Mouse (Mus musculus): ENCODE data around the gene 4930522L14Rik. TPM values are rescaled to one million over a fixed set of nuclear protein-coding genes. Genes with fewer than 3 reads are reported as not detected.
"Not testable (repeated sequence)": the region's sequence is repeated elsewhere in the genome, so short reads cannot be mapped to it uniquely, and the experiment has no call there.

The 4930522L14Rik gene
- total and polyA plus RNA-seq, 2 experiments from 2014 or later = 2.5 to 3.3 TPM

DNA sequence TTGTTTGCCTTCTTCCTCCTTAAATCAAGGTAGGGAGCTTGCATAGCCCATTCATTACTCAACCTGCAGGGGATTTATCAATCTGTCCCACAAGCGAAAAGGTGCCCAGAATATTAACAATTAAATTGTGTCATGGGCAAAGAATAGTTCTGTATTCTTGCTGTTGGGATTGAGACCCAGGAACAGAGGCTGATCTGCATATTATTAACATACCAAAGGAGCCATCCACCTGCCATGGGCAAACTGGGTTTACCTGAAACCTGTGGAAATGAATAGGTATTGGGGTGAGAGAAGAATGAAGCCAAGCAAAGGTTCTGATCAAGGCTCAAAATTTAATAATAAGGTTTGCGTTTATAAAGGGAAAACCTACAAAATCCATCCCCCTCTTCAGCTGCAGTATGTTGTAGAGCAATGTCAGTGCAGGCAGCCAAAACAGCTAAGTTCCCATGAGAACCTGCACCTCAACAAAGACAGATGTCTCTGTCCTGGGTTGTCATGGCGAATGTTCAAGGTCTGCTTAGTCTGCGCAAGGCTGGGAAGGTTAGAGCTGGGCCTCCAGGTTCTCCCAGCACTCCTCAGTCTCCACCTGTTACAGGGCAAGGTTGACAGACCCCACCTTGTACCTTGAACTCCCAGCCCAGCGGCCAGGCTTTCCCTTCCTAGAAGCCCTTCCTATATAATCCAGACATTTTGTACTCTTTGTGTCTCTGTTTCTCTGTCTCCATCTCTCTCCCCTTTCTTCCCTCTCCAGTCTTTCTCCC lies 60.3 kb downstream of the 4930522L14Rik start:
- H3K4me1 ChIP-seq (ENCODE audit: insufficient read depth, low read length); DNase-seq (ENCODE audit: low spot score); H3K27ac ChIP-seq (ENCODE audit: low read depth, low read length); ATAC-seq (ENCODE audit: low FRiP score); H3K9me3 ChIP-seq (ENCODE audit: low read length); H3K36me3 ChIP-seq (ENCODE audit: insufficient read depth, low read length); H3K27me3 ChIP-seq (ENCODE audit: insufficient read depth, low read length): not testable (repeated sequence)
- peak overlapping the region; percentile 46 for H3K4me3 ChIP-seq (ENCODE audit: low read depth, low read length)
- peak overlapping the region; percentile 57 for H3K4me2 ChIP-seq (ENCODE audit: low read depth, low read length, poor library complexity, severe bottlenecking)
- H3K9ac ChIP-seq (replicated peaks; ENCODE audit: low read length, poor library complexity, severe bottlenecking) = 0 out of 2 replicates have a peak overlapping the region, but pooled peaks have one; percentile 24
- WGBS = 62% methylated on average over 5 of the region's 5 CpGs

DNA sequence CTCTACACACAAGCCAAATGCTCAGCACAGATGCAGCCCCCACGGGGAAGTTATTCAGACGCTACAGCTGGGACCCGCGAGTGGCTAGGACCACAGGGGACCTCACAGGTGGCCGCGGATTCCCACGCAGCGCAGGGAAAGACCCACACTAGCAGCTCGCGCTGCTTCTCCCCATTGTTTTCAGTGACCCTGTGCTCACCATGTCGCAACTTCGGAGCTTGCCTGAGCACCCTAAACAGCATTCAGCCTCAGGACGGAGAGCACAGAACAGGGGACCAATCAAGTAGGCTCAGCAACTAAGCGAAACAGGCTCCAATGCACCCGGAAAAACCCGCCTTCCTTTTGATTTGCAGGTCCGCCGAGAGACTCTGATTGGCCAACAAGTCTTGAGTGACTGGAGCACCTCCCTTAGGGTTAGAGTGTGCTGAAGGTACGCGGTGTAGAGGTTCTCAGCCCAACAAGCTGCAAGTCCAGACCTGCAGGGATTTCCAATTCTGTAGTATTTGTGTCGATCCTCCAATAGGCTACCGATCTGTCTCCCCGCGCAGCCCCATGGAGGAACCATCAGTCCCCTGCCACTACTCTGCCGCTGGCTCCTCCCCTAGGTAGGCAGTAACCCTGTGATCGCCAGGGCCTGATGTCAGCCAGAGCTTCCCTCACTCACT lies 61.0 kb downstream of the 4930522L14Rik start, which contains the start of gene 5430403G16Rik:
Gene 5430403G16Rik (minus strand): TSS at position 505 of the 665 bp plus-strand sequence.
- DNase-seq (ENCODE audit: low spot score) = peak; percentile 83
- under 1% methylated on average over 24 of the region's 26 CpGs for WGBS
- H3K4me1 ChIP-seq (ENCODE audit: insufficient read depth, low read length); H3K36me3 ChIP-seq (ENCODE audit: insufficient read depth, low read length); H3K27ac ChIP-seq (ENCODE audit: low read depth, low read length); H3K27me3 ChIP-seq (ENCODE audit: insufficient read depth, low read length); H3K9me3 ChIP-seq (ENCODE audit: low read length): not testable (repeated sequence)
- Histone ChIP-seq H3K4me3 (ENCODE audit: low read depth, low read length) (peak within 1 kb of the TSS; percentile 46), H3K9ac (replicated peaks; ENCODE audit: low read length, poor library complexity, severe bottlenecking) (0 out of 2 replicates have a peak within 1 kb of the TSS, but pooled peaks have one; percentile 24), H3K4me2 (ENCODE audit: low read depth, low read length, poor library complexity, severe bottlenecking) (peak within 1 kb of the TSS; percentile 57)
- peak; percentile 96 for ATAC-seq (ENCODE audit: low FRiP score)

Other genes with a start within 250 kb of the 4930522L14Rik start
- 23.4 and 44.4 TPM in 2 replicates for gene Crlf2, start 192.9 kb downstream of the 4930522L14Rik start, total RNA-seq (2014; rRNA removed)
- gene Crlf2, start 192.9 kb downstream of the 4930522L14Rik start, polyA plus RNA-seq (2015; fragmentation: Nextera tagmentation; extraction: Ambion mirVana) = 29.2 and 30.9 TPM in 2 replicates
- 0.60 and 0.85 TPM in 2 replicates for gene 5430403G16Rik, start 60.8 kb downstream of the 4930522L14Rik start, total RNA-seq (2014; rRNA removed)
- 0.79 and 0.80 TPM in 2 replicates for gene 5430403G16Rik, start 60.8 kb downstream of the 4930522L14Rik start, polyA plus RNA-seq (2015; fragmentation: Nextera tagmentation; extraction: Ambion mirVana)
- 4.1 and 9.9 TPM in 2 replicates for gene Gm15446, start 171.5 kb upstream of the 4930522L14Rik start, total RNA-seq (2014; rRNA removed)
- 0.31 and 0.49 TPM in 2 replicates for gene Gm15446, start 171.5 kb upstream of the 4930522L14Rik start, polyA plus RNA-seq (2015; fragmentation: Nextera tagmentation; extraction: Ambion mirVana)
- gene Zfp932, start 244.6 kb upstream of the 4930522L14Rik start, total RNA-seq (2014; rRNA removed) = 9.6 and 24.9 TPM in 2 replicates
- gene Zfp932, start 244.6 kb upstream of the 4930522L14Rik start, polyA plus RNA-seq (2015; fragmentation: Nextera tagmentation; extraction: Ambion mirVana) = 14.1 and 16.7 TPM in 2 replicates